Mouse (Mus musculus) liver, embryonic 16.5 days (tissue): ENCODE results near the gene Nsun7. TPM values are rescaled to one million over a fixed set of nuclear protein-coding genes. Genes with fewer than 3 reads are reported as not detected.

Source experiments
- ATAC-seq: fragments of 200-750 bp; cut with Nextera tagmentation; 2 replicates; pipeline ENCODE4 v1.8.0; 2017; ENCODE audit warnings: low read depth, mild to moderate bottlenecking, moderate number of reproducible peaks, moderate library complexity
- H3K27ac ChIP-seq: fragments of 300-500 bp; sonication (generic); 2 replicates; pipeline ENCODE4 v1.5.1; 2014; ENCODE audit warnings: mild to moderate bottlenecking, low read length
- H3K27me3 ChIP-seq: fragments of 300-500 bp; sonication (generic); 2 replicates; pipeline ENCODE4 v1.6.1; 2014; ENCODE audit warnings: low read depth, low read length, mixed read lengths; ENCODE audit not compliant: control insufficient read depth, insufficient read depth
- H3K36me3 ChIP-seq: fragments of 300-500 bp; sonication (generic); 2 replicates; pipeline ENCODE4 v1.6.1; 2014; ENCODE audit warnings: mild to moderate bottlenecking; ENCODE audit not compliant: control insufficient read depth, insufficient read depth
- H3K4me1 ChIP-seq: fragments of 300-500 bp; sonication (generic); 2 replicates; pipeline ENCODE4 v1.6.1; 2014; ENCODE audit warnings: low read depth, low read length, mixed read lengths; ENCODE audit not compliant: control insufficient read depth
- H3K4me2 ChIP-seq: fragments of 300-500 bp; sonication (generic); 2 replicates; pipeline ENCODE4 v1.6.1; 2014; ENCODE audit warnings: low read depth, low read length, mixed read lengths
- H3K4me3 ChIP-seq: fragments of 300-500 bp; sonication (generic); 2 replicates; pipeline ENCODE4 v1.5.1; 2014; ENCODE audit warnings: low read depth, mild to moderate bottlenecking, low read length
- H3K9ac ChIP-seq: fragments of 300-500 bp; sonication (generic); 2 replicates; pipeline ENCODE4 v1.6.1; 2014; ENCODE audit warnings: low read depth, low read length
- H3K9me3 ChIP-seq: fragments of 300-500 bp; sonication (generic); replicated peaks from 2 replicates; pipeline ENCODE4 v1.6.1; 2016; ENCODE audit warnings: low read length; ENCODE audit not compliant: control insufficient read depth
- WGBS: fragments of 180-500 bp; shearing (Covaris S2); extraction: QIAGEN DNeasy Blood & Tissue Kit; methylation state at CpG from one replicate; pipeline ENCODE4 v1.1.7; 2014; ENCODE audit not compliant: insufficient replicate concordance; 5-methylcytosine and 5-hydroxymethylcytosine counted together
- polyA plus RNA-seq: library from polyadenylated mRNA; unstranded; fragments of >200 nt; fragmentation: Nextera tagmentation; extraction: Ambion mirVana; gene quantifications from 2 replicates; pipeline ENCODE4 v1.2.1, GENCODE M21; 2015

The Nsun7 gene
- polyA plus RNA-seq, 1 experiment from 2014 or later, result 0.04 TPM

DNA sequence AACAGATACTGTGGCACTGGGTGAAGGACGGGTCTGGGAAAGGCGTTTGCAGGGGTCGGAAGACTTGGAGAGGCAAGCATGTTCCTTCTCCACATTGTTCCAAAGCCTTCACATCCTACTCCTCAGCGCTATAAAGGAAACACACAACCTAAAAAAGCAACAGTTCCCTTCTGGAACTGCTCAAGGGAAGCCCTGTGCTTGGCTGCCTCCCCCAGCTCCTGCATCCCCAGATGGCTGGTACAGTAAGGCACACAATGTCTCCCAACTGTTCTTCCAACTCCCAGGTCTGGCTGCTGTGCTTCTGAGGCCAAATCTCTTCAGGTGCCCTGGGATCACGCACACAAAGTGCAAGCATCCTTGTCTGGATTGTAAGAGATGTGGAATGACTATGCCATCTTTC is 56.1 kb downstream of the Nsun7 start:
- H3K4me2 ChIP-seq, result no peak overlapping the region
- WGBS, result 66% methylated on average over 5 of the region's 5 CpGs
- no peaks in the 10 kb centered on the region for H3K36me3 ChIP-seq
- H3K4me1 ChIP-seq, result no peaks in the 10 kb centered on the region
- H3K27me3 ChIP-seq, result no peaks in the 10 kb centered on the region
- no peak overlapping the region for H3K9ac ChIP-seq
- H3K27ac ChIP-seq, result no peak overlapping the region
- no peak for ATAC-seq
- no peaks in the 10 kb centered on the region for H3K9me3 ChIP-seq
- H3K4me3 ChIP-seq, result no peak overlapping the region

DNA sequence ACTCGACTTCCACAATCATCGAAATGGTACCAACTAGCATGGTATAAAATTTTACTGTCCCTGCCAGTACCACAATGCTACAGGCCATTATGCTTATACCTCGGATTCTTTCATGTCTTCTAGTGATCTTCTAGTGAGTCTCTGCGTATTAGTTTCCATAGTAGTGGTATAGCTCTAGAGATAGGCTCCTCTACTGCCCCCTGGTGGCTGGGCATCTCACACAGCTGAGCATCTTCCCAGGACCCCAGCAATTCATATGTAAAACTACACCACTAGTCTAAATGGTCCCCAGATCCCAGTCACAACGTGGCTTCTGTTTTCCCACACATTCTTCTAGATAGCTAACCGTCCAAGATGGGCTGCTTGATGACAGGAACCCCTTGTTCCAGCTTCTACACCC is 59.6 kb downstream of the Nsun7 start:
- WGBS, result 38% methylated on average over 6 of the region's 6 CpGs
- ATAC-seq, result no peak
- Histone ChIP-seq H3K9ac (no peak overlapping the region), H3K4me1 (no peaks in the 10 kb centered on the region), H3K4me3 (no peak overlapping the region), H3K27me3 (no peaks in the 10 kb centered on the region), H3K27ac (no peak overlapping the region), H3K4me2 (no peak overlapping the region), H3K36me3 (no peaks in the 10 kb centered on the region), H3K9me3 (no peaks in the 10 kb centered on the region)

DNA sequence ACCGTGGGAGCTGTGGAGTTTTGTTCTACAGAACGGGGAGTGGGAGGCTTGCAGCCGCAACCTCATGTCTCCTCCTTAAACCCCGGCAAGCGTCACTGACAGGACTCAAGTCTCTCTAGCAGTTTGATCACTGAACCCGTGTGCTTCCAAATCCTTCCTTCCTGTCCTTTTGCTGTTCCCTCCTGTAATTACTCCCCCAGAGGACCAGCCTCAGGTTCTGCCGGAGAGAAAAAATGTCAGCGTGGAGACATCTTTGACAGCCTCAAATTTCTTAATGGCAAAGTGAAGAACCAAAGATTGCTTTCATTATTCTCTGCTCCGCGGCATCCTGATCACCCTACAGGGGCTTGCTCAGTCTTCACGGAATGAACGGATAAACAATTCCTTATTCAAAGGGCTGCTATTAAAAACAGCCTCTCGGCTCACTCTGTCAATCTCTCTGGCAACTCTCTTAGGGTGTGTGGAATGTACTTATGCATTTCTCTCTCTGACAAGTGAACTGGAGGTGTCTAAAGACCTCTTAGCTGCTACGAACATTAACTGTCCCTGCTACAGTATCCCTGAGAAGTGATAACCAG is 60.2 kb downstream of the Nsun7 start:
- no peaks in the 10 kb centered on the region for H3K27me3 ChIP-seq
- no peak overlapping the region for H3K27ac ChIP-seq
- no peak overlapping the region for H3K9ac ChIP-seq
- no peaks in the 10 kb centered on the region for H3K36me3 ChIP-seq
- ATAC-seq, result no peak
- WGBS, result 59% methylated on average over 14 of the region's 14 CpGs
- H3K4me1 ChIP-seq, result no peaks in the 10 kb centered on the region
- H3K4me2 ChIP-seq, result no peak overlapping the region
- no peak overlapping the region for H3K4me3 ChIP-seq
- H3K9me3 ChIP-seq, result no peaks in the 10 kb centered on the region

DNA sequence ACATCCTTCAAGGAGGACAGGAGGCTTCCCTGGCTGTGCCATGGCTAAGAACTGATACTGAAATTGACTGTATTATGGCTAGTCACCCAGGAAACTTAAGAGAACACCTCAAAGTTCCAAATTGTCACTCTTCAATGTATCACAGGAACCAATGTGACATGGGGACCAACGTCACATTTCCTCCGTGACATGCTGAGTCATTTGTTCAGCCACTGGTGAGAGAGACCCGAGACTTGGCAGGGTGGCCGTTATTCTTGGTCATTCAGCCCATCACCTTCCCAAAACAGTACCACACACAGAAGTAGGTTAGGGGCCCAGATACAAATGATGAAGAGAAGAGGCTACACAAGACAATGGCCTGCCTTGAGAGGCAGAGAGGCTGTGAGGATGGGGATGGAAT is 63.4 kb downstream of the Nsun7 start:
- Histone ChIP-seq H3K9ac (no peak overlapping the region), H3K9me3 (no peaks in the 10 kb centered on the region), H3K27me3 (no peaks in the 10 kb centered on the region), H3K4me1 (peaks cover under 1% of the 10 kb centered on the region; the same call in 1 of the 2 replicates), H3K36me3 (no peaks in the 10 kb centered on the region), H3K4me3 (no peak overlapping the region), H3K27ac (no peak overlapping the region), H3K4me2 (no peak overlapping the region)
- WGBS, result 19% methylated on average over 4 of the region's 4 CpGs
- ATAC-seq, result no peak

DNA sequence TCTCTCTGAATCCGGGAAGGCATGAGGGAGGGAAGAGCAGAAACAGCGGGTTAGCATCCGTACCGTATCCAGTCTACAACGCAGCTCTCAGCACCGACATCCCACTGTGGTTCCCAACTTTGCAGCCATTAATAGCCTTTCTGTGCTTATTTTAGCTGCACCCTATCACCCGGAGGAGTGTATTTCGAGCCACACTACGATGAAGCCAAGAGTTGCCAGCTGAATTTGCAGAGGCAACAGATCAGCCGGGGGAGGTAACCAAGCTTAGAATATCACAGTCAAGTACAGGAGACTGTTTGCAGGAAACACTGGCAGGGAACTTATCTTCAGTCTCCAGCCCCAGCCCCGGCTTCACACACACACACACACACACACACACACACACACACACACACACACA is 63.9 kb downstream of the Nsun7 start:
- no peaks in the 10 kb centered on the region for H3K9me3 ChIP-seq
- no peak overlapping the region for H3K4me3 ChIP-seq
- ATAC-seq, result no peak
- H3K4me1 ChIP-seq, result peaks cover 4% of the 10 kb centered on the region; the same call in 1 of the 2 replicates
- H3K27ac ChIP-seq, result no peak overlapping the region
- H3K4me2 ChIP-seq, result no peak overlapping the region
- no peaks in the 10 kb centered on the region for H3K27me3 ChIP-seq
- H3K9ac ChIP-seq, result no peak overlapping the region
- no peaks in the 10 kb centered on the region for H3K36me3 ChIP-seq
- WGBS, result 37% methylated on average over 11 of the region's 11 CpGs

DNA sequence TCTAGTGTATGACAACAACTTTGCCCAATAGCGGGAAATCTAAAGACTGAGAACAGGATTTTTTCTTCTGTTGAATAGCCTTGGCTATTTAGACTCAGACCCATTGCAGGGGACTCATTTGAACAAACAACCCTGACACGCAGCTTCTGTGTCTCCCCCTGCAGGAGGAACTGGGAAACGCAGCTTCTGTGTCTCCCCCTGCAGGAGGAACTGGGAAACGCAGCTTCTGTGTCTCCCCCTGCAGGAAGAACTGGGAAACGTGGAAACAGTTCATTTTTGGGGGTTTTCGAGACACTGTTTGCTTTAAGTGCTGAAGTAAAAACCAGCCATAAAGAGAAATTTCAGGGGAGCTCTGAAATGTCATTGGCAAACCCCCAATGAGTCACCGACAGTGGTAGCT is 66.7 kb downstream of the Nsun7 start:
- H3K9ac ChIP-seq, result no peak overlapping the region
- H3K4me1 ChIP-seq, result peaks cover 4% of the 10 kb centered on the region; the same call in 1 of the 2 replicates
- H3K4me3 ChIP-seq, result no peak overlapping the region
- no peak overlapping the region for H3K27ac ChIP-seq
- no peaks in the 10 kb centered on the region for H3K9me3 ChIP-seq
- H3K27me3 ChIP-seq, result no peaks in the 10 kb centered on the region
- WGBS, result 60% methylated on average over 7 of the region's 7 CpGs
- H3K36me3 ChIP-seq, result no peaks in the 10 kb centered on the region
- H3K4me2 ChIP-seq, result no peak overlapping the region
- no peak for ATAC-seq

DNA sequence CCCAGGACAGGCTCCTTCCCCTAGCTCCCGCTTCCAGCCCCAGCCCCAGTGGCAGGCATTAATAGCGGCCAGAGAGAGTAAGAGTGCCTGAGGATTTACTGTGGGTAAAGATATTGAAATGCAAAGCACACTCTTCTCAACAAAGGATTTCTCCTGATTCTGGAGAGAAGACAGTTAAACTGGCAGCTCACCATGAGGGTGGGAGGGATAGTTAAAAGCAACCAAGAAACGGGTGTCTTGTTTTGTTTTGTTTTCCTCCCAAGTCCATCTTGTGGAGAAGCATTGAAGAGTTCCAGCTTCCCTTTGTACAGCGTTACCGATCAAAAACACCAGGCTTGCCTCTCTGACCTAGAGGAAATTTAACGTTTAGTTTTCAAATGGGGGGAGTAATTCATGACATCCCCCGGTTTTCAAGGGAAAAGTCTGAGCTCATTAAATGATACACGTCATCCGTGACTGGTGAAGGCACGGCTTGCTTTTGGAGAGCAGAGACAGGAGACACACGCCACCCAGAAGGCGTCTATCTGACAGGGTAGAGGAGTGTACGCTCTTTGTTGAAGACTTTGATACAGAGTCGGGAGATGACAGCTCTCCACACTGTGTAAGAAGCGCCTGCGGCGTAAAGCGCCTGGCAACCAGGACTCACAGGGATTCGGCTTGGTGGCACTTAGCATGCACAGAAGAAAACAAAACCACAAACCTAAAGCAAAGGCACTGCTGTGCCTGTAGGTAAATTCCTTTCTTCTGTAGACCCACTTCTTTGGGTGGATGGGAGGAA is 68.4 kb downstream of the Nsun7 start:
- H3K9me3 ChIP-seq, result no peaks in the 10 kb centered on the region
- no peak overlapping the region for H3K4me3 ChIP-seq
- no peak overlapping the region for H3K27ac ChIP-seq
- WGBS, result 60% methylated on average over 19 of the region's 19 CpGs
- no peaks in the 10 kb centered on the region for H3K27me3 ChIP-seq
- no peak for ATAC-seq
- H3K9ac ChIP-seq, result no peak overlapping the region
- no peaks in the 10 kb centered on the region for H3K36me3 ChIP-seq
- H3K4me2 ChIP-seq, result no peak overlapping the region
- peaks cover 4% of the 10 kb centered on the region; the same call in 1 of the 2 replicates for H3K4me1 ChIP-seq

DNA sequence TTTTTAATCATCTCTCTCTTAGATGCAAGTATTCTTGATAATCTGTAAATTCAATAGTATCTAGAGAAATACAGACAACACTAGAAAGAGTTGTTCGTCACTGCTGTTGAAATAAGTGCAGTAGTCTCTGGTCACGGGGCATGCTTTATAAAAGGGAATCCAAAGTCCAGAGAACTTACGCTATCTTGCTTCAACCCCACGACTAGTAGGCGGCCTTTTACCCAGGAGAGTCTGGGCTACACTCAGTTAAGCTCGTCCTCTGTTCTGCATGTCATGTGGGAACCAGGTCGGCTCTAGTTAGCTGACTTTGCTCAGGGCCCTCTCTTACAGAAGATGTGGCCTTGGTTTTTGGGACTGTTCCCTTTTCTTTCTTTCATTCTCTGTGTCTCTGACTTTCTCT is 69.1 kb downstream of the Nsun7 start:
- H3K4me1 ChIP-seq, result peaks cover 4% of the 10 kb centered on the region; the same call in 1 of the 2 replicates
- H3K27me3 ChIP-seq, result no peaks in the 10 kb centered on the region
- 53% methylated on average over 7 of the region's 7 CpGs for WGBS
- peak; percentile 75 for ATAC-seq
- H3K9me3 ChIP-seq, result no peaks in the 10 kb centered on the region
- no peak overlapping the region for H3K27ac ChIP-seq
- H3K36me3 ChIP-seq, result no peaks in the 10 kb centered on the region
- H3K4me2 ChIP-seq, result no peak overlapping the region
- no peak overlapping the region for H3K9ac ChIP-seq
- no peak overlapping the region for H3K4me3 ChIP-seq

DNA sequence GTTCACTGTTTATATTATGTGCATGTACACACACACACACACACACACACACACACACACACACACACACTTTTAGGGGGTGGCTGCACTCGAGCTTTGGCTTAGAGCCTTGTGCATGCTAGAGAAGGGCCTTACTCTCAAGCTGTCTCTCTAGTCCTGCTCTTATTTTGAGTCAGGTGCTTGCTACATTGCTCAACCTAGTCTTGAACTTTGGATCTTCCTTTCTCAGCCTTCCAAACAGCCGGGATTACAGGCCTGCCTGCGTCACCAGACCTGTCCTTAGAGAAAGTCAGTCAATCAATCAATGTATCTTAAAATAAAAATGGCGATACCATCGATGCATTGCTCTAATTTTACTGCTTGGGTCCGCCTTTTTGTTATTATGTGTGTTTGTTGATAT is 71.1 kb downstream of the Nsun7 start:
- no peak for ATAC-seq
- no peak overlapping the region for H3K27ac ChIP-seq
- H3K36me3 ChIP-seq, result no peaks in the 10 kb centered on the region
- H3K4me2 ChIP-seq, result no peak overlapping the region
- WGBS, result 54% methylated on average over 6 of the region's 6 CpGs
- no peaks in the 10 kb centered on the region for H3K9me3 ChIP-seq
- H3K4me3 ChIP-seq, result no peak overlapping the region
- H3K9ac ChIP-seq, result no peak overlapping the region
- no peaks in the 10 kb centered on the region for H3K27me3 ChIP-seq
- H3K4me1 ChIP-seq, result peaks cover 4% of the 10 kb centered on the region; the same call in 1 of the 2 replicates
